In genomic region chr4:39815620-39816019, GRCm38 (mm10) we compare ENCODE assay signal across 23 mouse cellular contexts.
DNase-seq lines count a peak whose midpoint lies in the region; ATAC-seq and TF ChIP-seq lines count a peak whose summit lies in the region.
"Had no signal": no experiment of that assay in that cellular context is flagged by ENCODE, and none has a peak within 500 bp of the region (broad histone marks: within the 10 kb centered on the region; RNA-seq: fewer than 3 reads in every experiment).

No protein-coding gene starts in this region.

- H3K4me3 ChIP-seq in forebrain, embryonic 13.5 days, result no peak overlapping the region
- no peak overlapping the region for H3K4me3 ChIP-seq in forebrain, postnatal 0 days (ENCODE audit: low read depth, low read length)
- H3K4me3 ChIP-seq in forebrain, embryonic 15.5 days, result no peak overlapping the region
- no peak overlapping the region for H3K4me3 ChIP-seq in forebrain, embryonic 11.5 days (ENCODE audit: low read depth, low read length)
- H3K4me3 ChIP-seq: embryonic facial prominence, embryonic 13.5 days; embryonic facial prominence, embryonic 15.5 days; erythroblast, embryonic 14.5 days had no signal

- no peaks in the 10 kb centered on the region for H3K27me3 ChIP-seq in forebrain, embryonic 13.5 days
- H3K27me3 ChIP-seq in forebrain, postnatal 0 days (ENCODE audit: insufficient read depth, low read length), result no peaks in the 10 kb centered on the region
- no peaks in the 10 kb centered on the region for H3K27me3 ChIP-seq in forebrain, embryonic 15.5 days
- H3K27me3 ChIP-seq in forebrain, embryonic 11.5 days (ENCODE audit: control insufficient read depth, insufficient read depth, low read length), result no peaks in the 10 kb centered on the region
- H3K27me3 ChIP-seq: CH12.LX; embryonic facial prominence, embryonic 13.5 days; embryonic facial prominence, embryonic 15.5 days; Patski had no signal

- no peak overlapping the region for H3K9ac ChIP-seq in forebrain, embryonic 13.5 days
- H3K9ac ChIP-seq in forebrain, postnatal 0 days, result no peak overlapping the region
- no peak overlapping the region for H3K9ac ChIP-seq in forebrain, embryonic 15.5 days (replicated peaks)
- no peak overlapping the region for H3K9ac ChIP-seq in forebrain, embryonic 11.5 days (ENCODE audit: low read length)
- H3K9ac ChIP-seq: embryonic facial prominence, embryonic 13.5 days; embryonic facial prominence, embryonic 15.5 days had no signal

- DNase-seq in forebrain, postnatal 0 days, result no peak
- DNase-seq in forebrain, embryonic 11.5 days (ENCODE audit: low spot score), result no peak
- peak; percentile 45 for DNase-seq in brain, embryonic 14.5 days (ENCODE audit: low read depth)
- DNase-seq: adrenal gland, adult 8-10 months; adrenal gland, postnatal 14 days; adrenal gland, postnatal 36 days; B cell, adult 2 months; cerebellum, adult 11 months; cerebellum, adult 18-20 months; cerebellum, adult 8-10 months; cerebellum, adult 9-11 months; cerebellum, postnatal 36 days; embryo, embryonic 11 days had no signal

- H3K9me3 ChIP-seq in forebrain, embryonic 13.5 days (replicated peaks), result no peaks in the 10 kb centered on the region
- H3K9me3 ChIP-seq in forebrain, postnatal 0 days (ENCODE audit: low read length), result no peaks in the 10 kb centered on the region
- H3K9me3 ChIP-seq in forebrain, embryonic 15.5 days, result no peaks in the 10 kb centered on the region
- no peaks in the 10 kb centered on the region for H3K9me3 ChIP-seq in forebrain, embryonic 11.5 days (ENCODE audit: control insufficient read depth, low read length)
- H3K9me3 ChIP-seq: embryonic facial prominence, embryonic 13.5 days; embryonic facial prominence, embryonic 15.5 days; G1E had no signal

- ATAC-seq in forebrain, embryonic 13.5 days, result peak; percentile 55; the same call in 1 of the 2 replicates
- no peak for ATAC-seq in forebrain, postnatal 0 days
- peak; percentile 48; the same call in 1 of the 2 replicates for ATAC-seq in forebrain, embryonic 15.5 days (replicated peaks)
- no peak for ATAC-seq in forebrain, embryonic 11.5 days (replicated peaks; ENCODE audit: low FRiP score)
- ATAC-seq: activated CD4-positive, CD25-positive, alpha-beta regulatory T cell, adult 4 months; CD4-positive, CD25-positive, alpha-beta regulatory T cell, adult 4 months; Patski had no signal

- H3K27ac ChIP-seq in forebrain, embryonic 13.5 days, result no peak overlapping the region
- H3K27ac ChIP-seq in forebrain, postnatal 0 days (ENCODE audit: low read depth, low read length), result no peak overlapping the region
- H3K27ac ChIP-seq in forebrain, embryonic 15.5 days (replicated peaks), result no peak overlapping the region
- no peak overlapping the region for H3K27ac ChIP-seq in forebrain, embryonic 11.5 days (ENCODE audit: low read depth, low read length)
- H3K27ac ChIP-seq: embryonic facial prominence, embryonic 13.5 days; embryonic facial prominence, embryonic 15.5 days had no signal

- no peaks in the 10 kb centered on the region for H3K36me3 ChIP-seq in forebrain, embryonic 13.5 days (ENCODE audit: poor library complexity, severe bottlenecking)
- H3K36me3 ChIP-seq in forebrain, postnatal 0 days (ENCODE audit: insufficient read depth), result no peaks in the 10 kb centered on the region
- no peaks in the 10 kb centered on the region for H3K36me3 ChIP-seq in forebrain, embryonic 15.5 days
- no peaks in the 10 kb centered on the region for H3K36me3 ChIP-seq in forebrain, embryonic 11.5 days (ENCODE audit: control insufficient read depth, insufficient read depth, low read length)
- H3K36me3 ChIP-seq: embryonic facial prominence, embryonic 13.5 days; embryonic facial prominence, embryonic 15.5 days; G1E had no signal

- H3K4me1 ChIP-seq in forebrain, embryonic 13.5 days, result 0 out of 2 replicates have a peak, but pooled peaks cover 5% of the 10 kb centered on the region
- H3K4me1 ChIP-seq in forebrain, postnatal 0 days (ENCODE audit: insufficient read depth), result no peaks in the 10 kb centered on the region
- H3K4me1 ChIP-seq in forebrain, embryonic 15.5 days, result no peaks in the 10 kb centered on the region
- no peaks in the 10 kb centered on the region for H3K4me1 ChIP-seq in forebrain, embryonic 11.5 days (replicated peaks; ENCODE audit: control insufficient read depth, insufficient read depth, low read length)
- H3K4me1 ChIP-seq: embryonic facial prominence, embryonic 13.5 days; embryonic facial prominence, embryonic 15.5 days had no signal

- TF ChIP-seq CTCF in forebrain, postnatal 0 days (IDR thresholded peaks at IDR 0.05; ENCODE audit: low read depth), result no peak
- no peak for TF ChIP-seq CTCF in brain, embryonic 14.5 days (IDR thresholded peaks at IDR 0.05; ENCODE audit: borderline replicate concordance, extremely low read depth, insufficient read depth, insufficient read length)

- no peak for TF ChIP-seq POLR2A in brain, embryonic 14.5 days (IDR thresholded peaks at IDR 0.05; ENCODE audit: borderline replicate concordance, extremely low read depth, insufficient read depth, insufficient read length, poor library complexity, severe bottlenecking)

- no peak overlapping the region for H3K4me2 ChIP-seq in forebrain, embryonic 13.5 days
- H3K4me2 ChIP-seq in forebrain, postnatal 0 days (ENCODE audit: low read depth), result no peak overlapping the region
- no peak overlapping the region for H3K4me2 ChIP-seq in forebrain, embryonic 15.5 days (replicated peaks)
- no peak overlapping the region for H3K4me2 ChIP-seq in forebrain, embryonic 11.5 days (ENCODE audit: low read depth, low read length, severe bottlenecking)
- H3K4me2 ChIP-seq: embryonic facial prominence, embryonic 13.5 days; embryonic facial prominence, embryonic 15.5 days had no signal

Comparison
In these comparisons a context has a peak if more than half of its experiments do, and no peak if none do; other contexts are left out.
1. ATAC-seq: peak in forebrain, embryonic 13.5 days (single experiment) and forebrain, embryonic 15.5 days (single experiment); none in forebrain, postnatal 0 days (single experiment) and forebrain, embryonic 11.5 days (single experiment).